Mouse (Mus musculus) frontal cortex, postnatal 14 days (tissue): ENCODE results near the gene Chpf2.

Experiments
- DNase-seq, 2 experiments: peaks; one replicate each; pipeline ENCODE4 v3.0.0; 2022; ENCODE audit warnings: low spot score in 2 of 2

Chpf2 gene

GRCm38 (mm10) chr5:24591268-24591721 is 4.8 kb downstream of the Chpf2 start:
- no peak for DNase-seq

DNA sequence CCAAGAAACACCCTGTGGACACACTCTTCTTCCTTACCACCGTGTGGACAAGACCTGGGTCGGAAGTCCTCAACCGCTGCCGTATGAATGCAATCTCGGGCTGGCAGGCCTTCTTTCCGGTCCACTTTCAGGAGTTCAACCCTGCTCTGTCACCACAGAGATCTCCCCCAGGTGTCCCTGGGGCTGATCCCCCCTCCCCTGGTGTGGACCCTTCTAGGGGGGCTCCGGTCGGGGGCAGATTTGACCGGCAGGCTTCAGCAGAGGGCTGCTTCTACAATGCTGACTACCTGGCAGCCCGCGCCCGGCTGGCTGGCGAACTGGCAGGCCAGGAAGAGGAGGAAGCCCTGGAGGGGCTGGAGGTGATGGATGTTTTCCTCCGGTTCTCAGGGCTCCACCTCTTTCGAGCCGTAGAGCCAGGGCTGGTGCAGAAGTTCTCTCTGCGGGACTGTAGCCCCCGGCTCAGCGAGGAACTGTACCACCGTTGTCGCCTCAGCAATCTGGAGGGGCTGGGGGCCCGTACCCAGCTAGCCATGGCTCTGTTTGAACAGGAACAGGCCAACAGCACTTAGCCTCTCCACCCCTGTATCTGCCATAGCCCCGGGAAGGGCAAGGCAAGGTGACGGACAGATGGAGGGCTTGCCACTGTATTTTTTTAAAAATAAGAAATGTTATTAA is 5.4 kb downstream of the Chpf2 start:
- no peak for DNase-seq

DNA sequence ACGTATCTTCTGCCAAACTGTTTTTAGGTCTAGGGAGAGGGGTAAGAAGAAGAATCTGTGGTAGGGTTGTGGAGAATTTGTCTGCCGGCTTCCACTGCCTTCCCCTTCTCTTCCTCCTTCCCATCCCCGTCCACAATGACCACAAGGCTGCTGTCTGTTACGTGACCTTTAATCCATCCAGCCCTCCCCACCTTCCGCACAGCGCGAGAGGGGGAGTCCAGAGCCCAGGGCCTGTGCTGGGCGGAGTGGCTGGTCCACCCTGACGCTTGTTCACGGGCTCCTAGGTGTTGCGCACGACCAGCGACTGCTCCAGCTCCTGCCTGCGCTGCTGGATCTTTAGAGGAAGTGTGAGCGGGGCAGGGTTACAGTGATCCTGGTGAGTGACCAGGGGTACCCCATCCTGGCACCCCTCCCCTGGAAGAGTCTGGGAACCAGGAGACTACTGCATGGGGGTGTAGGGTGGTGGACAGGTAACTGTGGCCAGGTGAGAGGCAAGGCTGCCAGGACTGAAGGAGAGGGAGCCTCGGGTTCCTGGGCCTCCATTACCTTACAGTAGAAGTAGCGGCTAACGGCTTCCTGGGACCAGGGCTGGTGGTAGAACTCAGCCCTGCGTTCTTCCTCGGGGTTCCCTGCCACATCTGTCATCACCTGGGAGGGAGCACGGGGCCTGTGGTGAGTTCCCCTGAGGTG is 6.1 kb downstream of the Chpf2 start:
- DNase-seq, result no peak

DNA sequence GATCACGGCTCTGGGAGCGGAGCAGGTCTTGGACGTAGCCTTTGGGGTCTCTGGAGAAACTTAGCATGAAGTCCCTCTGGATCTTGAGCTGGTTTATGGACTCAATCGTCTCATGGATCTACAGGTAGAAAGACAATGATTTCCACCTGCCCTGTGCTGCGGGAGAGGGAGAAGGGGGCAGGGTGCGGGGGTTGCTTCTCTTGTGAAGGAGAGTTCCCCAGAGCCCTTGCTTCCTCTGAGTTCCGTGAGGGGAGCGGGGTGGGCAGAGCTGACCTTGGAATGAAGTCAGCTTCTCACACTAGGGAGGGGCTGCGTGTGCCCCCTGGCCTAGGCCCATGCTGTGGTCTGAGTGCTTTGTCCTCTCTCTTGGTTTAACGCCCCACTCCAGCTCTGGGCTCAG is 6.7 kb downstream of the Chpf2 start:
- no peak for DNase-seq

DNA sequence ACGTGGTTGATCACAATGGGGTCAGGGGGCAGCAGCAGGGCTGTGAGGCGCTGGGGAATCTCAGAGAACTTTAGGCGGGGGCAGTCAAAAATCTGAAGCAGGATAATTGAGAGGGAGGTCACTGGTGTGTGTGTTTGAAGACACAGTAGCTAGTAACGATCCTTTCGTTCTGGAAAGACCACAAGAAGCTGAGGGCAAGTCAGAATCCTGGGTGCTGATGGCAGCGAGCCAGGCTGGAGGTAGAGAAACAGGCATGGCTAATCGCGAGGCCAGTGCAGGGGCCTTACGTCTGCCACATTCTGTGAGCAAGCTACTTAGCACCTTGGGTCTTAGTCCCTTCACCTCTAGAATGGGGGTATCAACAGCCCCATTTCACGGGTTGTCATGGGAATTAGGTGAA is 7.4 kb downstream of the Chpf2 start:
- DNase-seq, result no peak

GRCm38 (mm10) chr5:24594346-24594745 is 7.8 kb downstream of the Chpf2 start:
- DNase-seq, result no peak

GRCm38 (mm10) chr5:24595261-24595660 is 8.7 kb downstream of the Chpf2 start:
- DNase-seq, result no peak

- DNase-seq, result no peak
Observed at GRCm38 (mm10) chr5:24595786-24596380, 9.3 kb downstream of the Chpf2 start.

DNA sequence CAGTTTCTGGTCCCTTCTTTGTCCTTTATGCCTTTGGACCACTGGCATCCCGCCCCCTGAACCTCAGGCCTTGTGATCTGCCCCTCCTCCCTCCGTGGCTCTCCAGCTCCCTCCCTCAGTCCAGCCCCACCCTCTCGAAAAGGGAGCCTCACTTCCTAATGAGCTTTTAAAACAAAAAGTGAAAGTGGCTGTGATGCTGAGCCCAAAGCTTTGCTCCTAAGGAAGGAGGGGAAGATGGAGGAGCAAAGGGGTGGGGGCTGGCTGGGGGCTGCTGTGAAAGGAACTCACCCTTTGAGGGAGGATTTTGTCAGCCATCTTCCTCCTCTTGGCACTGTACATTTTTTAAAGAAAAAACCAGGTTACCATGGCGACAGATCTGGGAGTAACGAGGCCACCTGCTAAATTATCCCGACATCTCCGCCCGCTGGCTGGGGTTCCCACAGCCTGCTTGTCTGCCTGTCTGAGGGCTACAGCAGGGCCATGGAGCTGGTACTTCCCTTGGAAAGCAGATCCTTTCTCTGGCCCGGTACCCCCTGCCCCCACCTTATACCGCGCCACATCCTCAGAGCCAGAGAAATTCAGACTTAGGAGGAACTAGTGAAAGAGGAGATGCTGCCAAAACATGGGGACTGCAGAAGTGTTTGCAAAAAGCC is 10.1 kb downstream of the Chpf2 start:
- DNase-seq, result peak in 1 of 2 experiments; percentile 78

GRCm38 (mm10) chr5:24597221-24597728 is 10.7 kb downstream of the Chpf2 start:
- peak in 1 of 2 experiments; percentile 79 for DNase-seq

DNA sequence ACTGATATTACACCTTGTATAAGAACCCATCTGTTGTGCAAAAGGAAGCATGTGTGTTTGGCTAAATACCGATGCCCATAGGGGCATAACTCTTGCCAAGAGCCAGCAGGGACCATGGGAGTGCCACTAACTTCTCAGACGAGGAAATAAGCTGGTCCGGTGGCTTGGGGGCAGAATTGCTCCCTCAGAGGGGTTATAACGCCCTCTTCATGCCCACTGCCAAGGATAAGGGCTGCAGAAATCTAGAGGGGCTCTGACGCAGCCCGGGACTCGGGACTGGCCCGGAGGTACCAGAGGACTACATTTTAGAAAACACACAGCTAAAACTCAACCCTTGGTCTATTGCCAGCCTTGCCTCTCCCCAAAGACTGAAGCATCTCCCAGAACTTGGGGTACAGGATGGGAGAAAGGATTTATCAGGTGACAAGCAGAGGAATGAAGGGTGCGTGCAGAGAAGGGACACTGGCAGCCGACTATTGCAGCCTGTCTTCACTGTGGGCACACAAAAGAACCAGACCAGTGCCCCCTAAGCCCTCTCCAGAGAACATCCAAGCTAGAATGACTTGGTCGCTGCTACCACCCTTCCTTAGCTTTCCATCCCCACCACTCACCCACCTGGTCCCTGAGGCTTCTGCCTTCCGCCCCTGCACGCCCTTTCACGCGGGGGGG is 11.5 kb downstream of the Chpf2 start:
- DNase-seq, result no peak

- DNase-seq, result no peak
Observed at GRCm38 (mm10) chr5:24598570-24599006, 12.0 kb downstream of the Chpf2 start.

- no peak for DNase-seq
Observed at GRCm38 (mm10) chr5:24599137-24599536, 12.6 kb downstream of the Chpf2 start.

DNA sequence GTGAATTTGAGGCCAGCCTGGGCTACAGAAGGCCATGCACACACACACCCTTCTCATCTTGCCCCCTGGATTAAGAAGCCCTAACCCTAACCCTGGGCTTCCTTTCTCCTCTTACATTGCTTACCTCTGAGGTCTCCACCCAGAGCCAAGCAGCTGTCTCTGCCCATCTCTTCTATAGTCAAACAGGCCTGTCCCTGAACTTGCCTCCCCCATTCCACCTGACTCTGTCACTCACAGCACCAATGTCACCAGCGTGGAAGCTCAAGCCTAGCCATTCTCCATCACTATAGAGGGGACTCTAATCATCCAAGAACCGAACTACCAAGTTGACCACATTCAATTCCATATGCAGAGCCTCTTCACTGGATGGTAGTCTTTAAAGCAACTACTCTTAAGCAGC is 13.7 kb downstream of the Chpf2 start:
- DNase-seq, result no peak

DNA sequence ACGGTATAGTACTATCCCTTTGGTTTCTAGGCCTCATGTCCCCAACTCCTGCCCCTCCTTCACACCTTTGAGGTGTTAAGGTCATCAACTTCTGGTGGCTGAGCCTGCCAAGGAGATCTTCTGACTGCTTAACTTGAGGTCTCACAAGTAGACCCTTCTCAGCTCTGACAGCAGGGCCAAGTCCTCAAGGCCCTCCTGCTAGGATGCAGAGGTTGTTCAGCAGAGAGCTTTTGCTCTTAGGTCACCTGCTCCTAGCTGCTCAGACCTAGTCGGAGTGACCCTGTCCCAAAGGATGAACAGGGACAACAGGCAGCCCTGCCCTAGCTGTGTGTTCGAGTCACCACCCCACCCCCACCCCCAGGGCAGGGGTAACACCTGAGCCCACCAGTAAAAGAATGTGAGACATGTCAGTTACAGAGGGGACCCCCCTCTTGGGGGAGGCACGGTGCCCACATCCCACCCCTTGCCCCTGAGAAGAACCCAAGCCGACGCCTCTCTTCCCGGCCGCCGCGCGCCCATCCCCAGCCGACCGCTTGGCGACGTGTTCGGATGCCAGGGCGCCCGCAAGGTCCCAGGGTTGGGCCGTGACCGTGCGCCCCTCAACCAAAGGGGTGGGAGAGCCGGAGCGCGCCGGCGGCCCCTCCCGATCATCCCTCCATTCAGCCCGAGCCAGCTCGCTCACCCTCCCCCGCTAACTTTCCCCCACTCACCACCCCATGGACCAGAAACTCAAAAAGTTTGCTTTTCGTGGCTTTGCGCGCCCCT is 14.7 kb downstream of the Chpf2 start:
- no peak for DNase-seq

DNA sequence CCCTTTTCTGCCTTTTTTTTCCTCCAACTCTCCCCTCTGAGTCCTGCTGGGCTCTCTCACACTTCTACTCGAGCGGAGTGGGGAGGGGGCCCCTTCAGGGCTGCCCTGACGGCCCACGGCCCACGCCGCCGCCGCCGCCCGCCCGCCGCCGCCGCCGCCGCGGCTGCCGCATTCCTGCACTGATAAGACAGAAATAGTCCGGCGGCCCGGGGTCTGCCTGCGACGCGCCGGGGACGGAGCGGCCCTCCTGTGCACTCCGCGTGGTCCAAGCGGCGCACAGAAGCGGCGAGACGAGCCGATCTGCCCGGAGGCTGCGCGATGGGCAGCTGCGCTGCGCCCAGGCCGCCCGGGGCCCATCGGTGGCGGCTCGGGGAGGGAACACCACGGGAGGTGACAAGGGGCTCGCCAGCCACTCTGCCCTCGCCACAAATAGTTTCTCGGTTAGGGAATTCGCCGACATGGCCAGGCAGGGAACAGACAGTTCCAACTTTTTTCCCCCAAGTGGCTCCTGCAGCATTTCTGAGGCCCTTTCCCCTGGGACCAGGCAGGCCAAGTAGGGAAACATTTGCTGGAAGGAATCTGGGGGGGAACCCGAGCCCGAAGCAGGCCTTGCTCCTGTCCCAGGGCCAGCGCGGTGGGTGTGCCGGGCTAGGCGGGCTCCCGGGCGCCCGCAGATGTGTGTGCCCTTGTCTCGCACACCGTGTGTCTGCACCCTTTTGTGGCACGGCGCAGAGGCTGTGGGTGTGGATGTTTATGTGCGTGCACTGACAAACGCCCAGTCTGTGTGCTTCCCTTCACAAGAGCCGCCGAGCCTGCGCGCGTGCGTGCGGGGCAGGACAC is 15.6 kb downstream of the Chpf2 start:
- DNase-seq, result no peak

GRCm38 (mm10) chr5:24602751-24603343 is 16.3 kb downstream of the Chpf2 start:
- DNase-seq, result no peak

DNA sequence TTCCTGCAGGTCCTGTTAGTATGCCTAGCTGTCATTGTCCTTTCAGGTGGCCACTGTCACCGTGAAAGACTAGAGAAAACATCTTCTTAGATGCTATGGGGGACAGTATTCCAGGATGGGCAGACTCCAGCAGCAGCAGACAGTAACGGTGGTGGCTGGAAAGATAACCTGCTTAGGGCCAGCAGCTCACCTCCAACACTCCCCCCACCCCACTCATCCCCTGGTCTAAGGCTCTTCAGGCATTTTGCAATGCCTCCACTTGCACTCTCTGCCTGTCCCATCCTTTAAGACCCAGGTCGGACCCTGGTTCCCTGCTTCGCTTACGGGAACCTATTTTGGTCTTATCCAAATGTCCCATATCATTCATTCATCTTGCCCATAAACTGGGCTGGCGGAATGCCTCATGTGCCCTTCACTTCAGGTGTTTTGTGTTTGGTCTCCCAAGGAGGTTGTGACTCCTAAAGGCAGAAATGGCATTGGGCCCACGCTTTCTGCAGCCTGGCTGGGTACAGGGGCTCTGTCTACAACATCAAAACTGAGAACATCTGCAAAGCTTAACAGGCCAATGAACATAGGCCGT is 17.0 kb downstream of the Chpf2 start:
- no peak for DNase-seq

DNA sequence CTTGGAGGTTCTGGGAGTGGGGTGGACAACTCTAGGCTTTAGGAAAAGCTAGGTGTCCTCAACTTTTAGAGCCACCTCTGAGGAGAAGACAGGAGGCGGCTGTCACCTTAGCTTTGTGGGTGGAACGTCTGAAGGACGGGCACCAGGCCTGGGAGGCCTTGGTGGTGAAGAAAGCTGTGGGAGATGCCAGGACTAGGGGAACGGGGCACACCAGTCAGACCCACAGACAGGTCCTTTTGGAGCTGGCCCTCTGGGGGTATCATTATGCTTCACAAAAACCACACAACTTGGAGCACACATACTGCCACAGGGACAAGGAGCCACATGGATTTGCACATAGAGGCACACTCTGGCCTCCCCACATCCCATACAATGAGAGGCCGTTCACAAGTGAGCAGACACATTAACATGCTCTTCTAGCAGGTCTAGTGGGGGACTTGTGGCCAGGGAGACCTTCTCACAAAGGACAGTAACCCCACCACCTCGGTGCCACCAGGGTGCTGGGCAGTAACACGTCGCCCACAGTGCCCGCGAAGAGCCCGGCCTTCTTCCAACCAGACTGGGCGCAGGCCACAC is 17.6 kb downstream of the Chpf2 start:
- DNase-seq, result no peak
